Mouse (Mus musculus) forebrain, embryonic 16.5 days (tissue): Measurements from ENCODE around the gene Tmem59. TPM values are rescaled to one million over a fixed set of nuclear protein-coding genes. Genes with fewer than 3 reads are reported as not detected.

ENCODE experiments used
- ATAC-seq: fragments of 200-750 bp; cut with Nextera tagmentation; 2 replicates; pipeline ENCODE4 v1.8.0; 2017; ENCODE audit warnings: mild to moderate bottlenecking, moderate library complexity
- H3K27ac ChIP-seq: fragments of 300-500 bp; sonication (generic); 2 replicates; pipeline ENCODE4 v1.5.1; 2014; ENCODE audit warnings: low read length, control low read depth
- H3K27me3 ChIP-seq: fragments of 300-500 bp; sonication (generic); replicated peaks from 2 replicates; pipeline ENCODE4 v1.6.1; 2014; ENCODE audit warnings: low read length; ENCODE audit not compliant: control insufficient read depth, insufficient read depth
- H3K36me3 ChIP-seq: fragments of 300-500 bp; sonication (generic); 2 replicates; pipeline ENCODE4 v1.6.1; 2014; ENCODE audit not compliant: control insufficient read depth, insufficient read depth
- H3K4me1 ChIP-seq: fragments of 300-500 bp; sonication (generic); replicated peaks from 2 replicates; pipeline ENCODE4 v1.6.1; 2014; ENCODE audit warnings: low read length; ENCODE audit not compliant: control insufficient read depth, insufficient read depth
- H3K4me2 ChIP-seq: fragments of 300-500 bp; sonication (generic); 2 replicates; pipeline ENCODE4 v1.6.1; 2014; ENCODE audit warnings: mild to moderate bottlenecking, low read length, control low read depth
- H3K4me3 ChIP-seq: fragments of 300-500 bp; sonication (generic); replicated peaks from 2 replicates; pipeline ENCODE4 v1.5.1; 2014; ENCODE audit warnings: mild to moderate bottlenecking, low read length, control low read depth
- H3K9ac ChIP-seq: fragments of 300-500 bp; sonication (generic); replicated peaks from 2 replicates; pipeline ENCODE4 v1.6.1; 2014; ENCODE audit warnings: low read depth, low read length, control low read depth
- H3K9me3 ChIP-seq: fragments of 300-500 bp; sonication (generic); 2 replicates; pipeline ENCODE4 v1.6.1; 2016; ENCODE audit warnings: low read length; ENCODE audit not compliant: control insufficient read depth
- WGBS: fragments of 180-500 bp; shearing (Covaris S2); extraction: QIAGEN DNeasy Blood & Tissue Kit; methylation state at CpG from one replicate; pipeline ENCODE4 v1.1.7; 2014; 5-methylcytosine and 5-hydroxymethylcytosine counted together
- polyA plus RNA-seq: library from polyadenylated mRNA; unstranded; fragments of >200 nt; fragmentation: Nextera tagmentation; extraction: Ambion mirVana; gene quantifications from 2 replicates; pipeline ENCODE4 v1.2.1, GENCODE M21; 2015

Tmem59 gene
- polyA plus RNA-seq, 1 experiment from 2014 or later = 375 TPM

GRCm38 (mm10) chr4:107177506-107177905, 693 bp upstream of the Tmem59 start:
- Histone ChIP-seq H3K4me3 (peak overlapping the region; percentile 95), H3K36me3 (0 out of 2 replicates have a peak, but pooled peaks cover 2% of the 10 kb centered on the region), H3K9ac (peak overlapping the region; percentile 87), H3K27ac (peak overlapping the region; percentile 98), H3K9me3 (no peaks in the 10 kb centered on the region), H3K4me1 (peaks cover 30% of the 10 kb centered on the region), H3K4me2 (peak overlapping the region; percentile 71), H3K27me3 (no peaks in the 10 kb centered on the region)
- no peak for ATAC-seq
- 50% methylated on average over 11 of the region's 11 CpGs for WGBS

- Histone ChIP-seq H3K9ac (peak within 1 kb of the TSS; percentile 87), H3K4me3 (peak within 1 kb of the TSS; percentile 95), H3K27ac (peak within 1 kb of the TSS; percentile 98), H3K4me2 (peak within 1 kb of the TSS; percentile 75), H3K36me3 (0 out of 2 replicates have a peak, but pooled peaks cover 2% of the 10 kb centered on the region), H3K27me3 (no peaks in the 10 kb centered on the region), H3K9me3 (no peaks in the 10 kb centered on the region), H3K4me1 (peaks cover 35% of the 10 kb centered on the region)
- WGBS = 0% methylated on average over 47 of the region's 47 CpGs
- ATAC-seq = peak; percentile 54
Measured at GRCm38 (mm10) chr4:107178830-107179490, 761 bp downstream of the Tmem59 start, which contains the start of gene Tceanc2. Tceanc2 (minus strand) TSS chr4:107179116.

- Histone ChIP-seq H3K9me3 (no peaks in the 10 kb centered on the region), H3K27ac (peak overlapping the region; percentile 98), H3K4me2 (peak overlapping the region; percentile 75), H3K36me3 (0 out of 2 replicates have a peak, but pooled peaks cover 2% of the 10 kb centered on the region), H3K4me1 (peaks cover 35% of the 10 kb centered on the region), H3K27me3 (no peaks in the 10 kb centered on the region), H3K4me3 (peak overlapping the region; percentile 95), H3K9ac (peak overlapping the region; percentile 87)
- 2% methylated on average over 8 of the region's 8 CpGs for whole genome bisulfite sequencing
- ATAC-seq = no peak
Measured at GRCm38 (mm10) chr4:107179561-107179960, 1.4 kb downstream of the Tmem59 start.

- no peak overlapping the region for H3K9ac ChIP-seq
- no peak overlapping the region for H3K27ac ChIP-seq
- H3K4me1 ChIP-seq = peaks cover 35% of the 10 kb centered on the region
- ATAC-seq = no peak
- H3K27me3 ChIP-seq = no peaks in the 10 kb centered on the region
- no peak overlapping the region for H3K4me3 ChIP-seq
- no peak overlapping the region for H3K4me2 ChIP-seq
- H3K36me3 ChIP-seq = no peaks in the 10 kb centered on the region
- H3K9me3 ChIP-seq = no peaks in the 10 kb centered on the region
Measured at GRCm38 (mm10) chr4:107180746-107181145, 2.5 kb downstream of the Tmem59 start.

- 83% methylated on average over 6 of the region's 6 CpGs for WGBS
- Histone ChIP-seq H3K4me1 (peaks cover 33% of the 10 kb centered on the region), H3K27ac (no peak overlapping the region), H3K36me3 (peaks cover 10% of the 10 kb centered on the region), H3K4me3 (no peak overlapping the region), H3K9me3 (no peaks in the 10 kb centered on the region), H3K4me2 (no peak overlapping the region), H3K27me3 (no peaks in the 10 kb centered on the region), H3K9ac (no peak overlapping the region)
- ATAC-seq = no peak
Measured at GRCm38 (mm10) chr4:107181866-107182265, 3.7 kb downstream of the Tmem59 start.

GRCm38 (mm10) chr4:107182796-107183195, 4.6 kb downstream of the Tmem59 start:
- Histone ChIP-seq H3K4me3 (no peak overlapping the region), H3K9ac (no peak overlapping the region), H3K27ac (no peak overlapping the region), H3K4me1 (peaks cover 24% of the 10 kb centered on the region), H3K27me3 (no peaks in the 10 kb centered on the region), H3K4me2 (no peak overlapping the region), H3K36me3 (peaks cover 17% of the 10 kb centered on the region), H3K9me3 (no peaks in the 10 kb centered on the region)
- WGBS = 75% methylated on average over 2 of the region's 2 CpGs
- no peak for ATAC-seq

DNA sequence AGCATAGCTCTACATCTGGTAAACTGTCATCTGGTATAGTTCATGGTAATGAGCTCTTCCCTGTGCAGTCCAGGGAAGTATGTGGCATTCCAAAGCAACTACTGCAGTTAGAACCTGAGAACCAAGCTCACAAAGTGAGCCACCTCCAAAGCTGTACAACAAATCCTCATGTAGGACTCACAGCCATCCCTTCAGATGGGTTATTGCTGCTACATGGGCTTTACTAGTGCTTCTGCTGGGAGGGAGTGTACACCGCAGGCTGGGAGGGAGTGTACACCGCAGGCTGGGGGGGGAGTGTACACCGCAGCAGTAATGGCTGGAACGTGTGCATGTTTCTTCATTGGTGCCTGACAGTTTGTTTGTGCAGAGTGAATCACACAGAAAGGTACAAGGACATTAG, 5.0 kb downstream of the Tmem59 start:
- H3K4me3 ChIP-seq = no peak overlapping the region
- no peaks in the 10 kb centered on the region for H3K9me3 ChIP-seq
- no peak for ATAC-seq

GRCm38 (mm10) chr4:107185703-107186102, 7.5 kb downstream of the Tmem59 start:
- peaks cover 13% of the 10 kb centered on the region for H3K4me1 ChIP-seq
- no peaks in the 10 kb centered on the region for H3K27me3 ChIP-seq
- H3K4me2 ChIP-seq = no peak overlapping the region
- no peak for ATAC-seq
- H3K36me3 ChIP-seq = peaks cover 34% of the 10 kb centered on the region
- WGBS = 71% methylated on average over 3 of the region's 3 CpGs
- no peak overlapping the region for H3K9ac ChIP-seq
- no peaks in the 10 kb centered on the region for H3K9me3 ChIP-seq
- H3K27ac ChIP-seq = no peak overlapping the region
- H3K4me3 ChIP-seq = no peak overlapping the region

More for the DNA sequence above, 5.0 kb downstream of the Tmem59 start:
- H3K27me3 ChIP-seq = no peaks in the 10 kb centered on the region
- H3K9ac ChIP-seq = no peak overlapping the region
- H3K4me2 ChIP-seq = no peak overlapping the region
- WGBS = 83% methylated on average over 4 of the region's 4 CpGs
- peaks cover 23% of the 10 kb centered on the region for H3K4me1 ChIP-seq
- no peak overlapping the region for H3K27ac ChIP-seq
- H3K36me3 ChIP-seq = peaks cover 21% of the 10 kb centered on the region

DNA sequence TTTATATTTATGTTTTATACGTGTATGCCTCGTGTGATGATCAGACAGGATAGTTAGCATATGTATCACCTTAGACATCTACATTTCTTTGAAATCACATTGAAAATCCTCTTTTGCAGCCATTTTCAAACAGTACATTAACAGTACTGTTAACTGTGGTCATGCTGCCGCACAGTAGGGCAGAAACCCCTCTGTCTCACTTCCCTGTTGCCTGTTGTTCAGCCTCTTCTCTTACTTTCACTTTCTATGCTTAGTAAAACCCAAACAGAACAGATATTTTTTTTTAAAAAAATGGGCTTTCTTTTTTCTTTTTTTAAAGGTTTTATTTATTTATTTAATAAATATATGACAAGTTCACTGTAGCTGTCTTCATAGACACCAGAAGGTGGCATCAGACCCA, 15.6 kb downstream of the Tmem59 start:
- H3K9ac ChIP-seq = no peak overlapping the region
- H3K27me3 ChIP-seq = no peaks in the 10 kb centered on the region
- no peak overlapping the region for H3K4me2 ChIP-seq
- ATAC-seq = no peak
- peaks cover 45% of the 10 kb centered on the region for H3K36me3 ChIP-seq
- no peak overlapping the region for H3K27ac ChIP-seq
- WGBS = 97% methylated on average over 3 of the region's 3 CpGs
- H3K9me3 ChIP-seq = no peaks in the 10 kb centered on the region
- no peaks in the 10 kb centered on the region for H3K4me1 ChIP-seq
- H3K4me3 ChIP-seq = no peak overlapping the region
